Mouse (Mus musculus): ENCODE measurements around the gene Gm42878. TPM values are rescaled to one million over a fixed set of nuclear protein-coding genes. Genes with fewer than 3 reads are reported as not detected.

Gm42878 gene
- polyA plus RNA-seq, 1 experiment from 2014 or later = not detected

DNA sequence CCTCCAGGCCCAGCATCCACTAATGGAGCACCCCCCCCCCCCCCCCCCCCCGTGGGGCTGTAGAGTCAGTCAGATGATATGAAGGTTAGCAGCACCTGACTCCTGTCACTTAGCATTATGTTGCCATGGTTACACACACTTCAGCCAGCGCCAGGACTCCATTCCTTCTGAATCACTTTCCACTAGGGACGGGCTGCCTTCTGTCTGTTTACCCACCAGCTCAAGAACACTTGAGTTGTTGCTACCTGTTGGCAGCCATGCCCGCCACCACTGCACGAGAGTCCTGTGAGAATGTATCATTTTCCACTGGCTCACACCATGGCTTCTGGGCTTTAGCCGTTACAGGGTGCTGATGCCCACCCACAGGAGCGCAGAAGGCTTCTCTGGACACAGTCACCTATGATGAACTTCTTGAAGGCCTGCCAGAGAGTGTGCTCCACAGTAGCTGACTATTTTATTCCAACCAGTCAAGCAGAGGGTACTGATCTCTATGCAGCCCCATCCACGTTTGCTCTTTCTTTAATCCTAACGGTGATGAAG is 24.7 kb upstream of the Gm42878 start:
- H3K27me3 ChIP-seq (ENCODE audit: control insufficient read depth, insufficient read depth, low read length) = no peaks in the 10 kb centered on the region
- no peaks in the 10 kb centered on the region for H3K9me3 ChIP-seq (replicated peaks; ENCODE audit: control insufficient read depth, low read length)
- H3K4me2 ChIP-seq (ENCODE audit: low read depth, low read length) = no peak overlapping the region
- H3K36me3 ChIP-seq (ENCODE audit: control insufficient read depth, insufficient read depth, low read length) = no peaks in the 10 kb centered on the region
- no peak overlapping the region for H3K9ac ChIP-seq (ENCODE audit: low read length)
- H3K27ac ChIP-seq (ENCODE audit: low read length) = no peak overlapping the region
- no peak for ATAC-seq (ENCODE audit: insufficient read depth, low FRiP score)
- H3K4me1 ChIP-seq (ENCODE audit: control insufficient read depth, insufficient read depth, low read length) = no peaks in the 10 kb centered on the region
- 73% methylated on average over 8 of the region's 9 CpGs for WGBS
- H3K4me3 ChIP-seq (replicated peaks; ENCODE audit: low read length) = no peak overlapping the region

DNA sequence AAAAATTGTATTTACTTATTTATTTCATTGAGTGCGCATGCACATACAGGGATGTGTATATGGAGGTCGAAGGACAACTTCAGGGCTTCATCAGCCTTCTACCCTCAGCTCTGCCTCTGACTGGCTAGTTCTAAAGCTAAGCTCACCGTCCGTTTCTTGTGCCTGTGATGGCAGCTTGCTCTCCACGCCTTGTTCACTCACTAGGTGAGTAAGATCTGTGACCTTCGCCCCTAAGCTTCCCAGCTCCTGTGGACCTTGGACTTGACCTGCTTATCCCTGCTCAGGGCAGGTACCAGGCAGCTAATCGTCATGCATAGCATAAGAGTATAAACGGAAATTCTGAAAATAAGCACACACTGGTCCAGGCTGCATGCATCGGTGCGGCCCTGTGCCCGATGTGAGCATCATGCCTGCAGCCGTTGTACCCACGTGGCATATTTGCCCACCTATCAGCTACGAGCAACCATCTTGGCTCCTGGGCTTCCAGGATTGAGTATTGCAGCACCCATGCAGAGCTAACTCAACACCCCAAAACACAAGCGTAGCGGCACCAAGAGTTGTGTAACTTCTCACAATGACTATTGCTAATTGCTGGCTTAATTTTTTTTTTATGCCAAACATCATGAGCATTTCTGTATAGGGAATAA is 20.9 kb upstream of the Gm42878 start:
- peak; percentile 55; the same call in 1 of the 2 replicates for ATAC-seq (ENCODE audit: insufficient read depth, low FRiP score)
- no peak overlapping the region for H3K27ac ChIP-seq (ENCODE audit: low read length)
- no peak overlapping the region for H3K4me3 ChIP-seq (replicated peaks; ENCODE audit: low read length)
- no peak overlapping the region for H3K9ac ChIP-seq (ENCODE audit: low read length)
- WGBS = 84% methylated on average over 16 of the region's 16 CpGs
- 0 out of 2 replicates have a peak, but pooled peaks cover 4% of the 10 kb centered on the region for H3K4me1 ChIP-seq (ENCODE audit: control insufficient read depth, insufficient read depth, low read length)
- H3K4me2 ChIP-seq (ENCODE audit: low read depth, low read length) = no peak overlapping the region
- no peaks in the 10 kb centered on the region for H3K36me3 ChIP-seq (ENCODE audit: control insufficient read depth, insufficient read depth, low read length)
- H3K9me3 ChIP-seq (replicated peaks; ENCODE audit: control insufficient read depth, low read length) = no peaks in the 10 kb centered on the region
- H3K27me3 ChIP-seq (ENCODE audit: control insufficient read depth, insufficient read depth, low read length) = no peaks in the 10 kb centered on the region

DNA sequence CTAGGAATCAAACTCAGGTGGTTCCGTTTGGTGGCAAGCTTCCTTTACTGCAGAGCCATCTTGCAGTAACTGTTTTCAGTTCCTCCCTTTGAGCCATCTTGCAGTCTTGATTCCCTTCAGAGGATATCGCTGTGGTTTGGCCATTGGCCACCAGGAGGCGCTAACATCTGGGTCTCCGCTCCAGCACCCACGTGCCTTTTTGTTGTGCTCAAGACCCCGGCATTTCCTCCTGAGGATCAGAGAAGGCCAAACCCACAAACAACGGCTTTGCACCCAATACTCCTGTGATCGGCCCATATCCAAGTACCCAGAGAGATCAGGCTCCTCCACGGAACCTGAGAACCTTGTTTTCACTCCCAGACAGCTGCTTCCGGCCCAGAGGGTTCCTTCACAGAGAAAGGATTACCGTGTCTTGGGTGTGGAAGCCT is 19.2 kb upstream of the Gm42878 start:
- peak overlapping the region; percentile 28 for H3K4me3 ChIP-seq (replicated peaks; ENCODE audit: low read length)
- peak; percentile 22; the same call in 1 of the 2 replicates for ATAC-seq (ENCODE audit: insufficient read depth, low FRiP score)

DNA sequence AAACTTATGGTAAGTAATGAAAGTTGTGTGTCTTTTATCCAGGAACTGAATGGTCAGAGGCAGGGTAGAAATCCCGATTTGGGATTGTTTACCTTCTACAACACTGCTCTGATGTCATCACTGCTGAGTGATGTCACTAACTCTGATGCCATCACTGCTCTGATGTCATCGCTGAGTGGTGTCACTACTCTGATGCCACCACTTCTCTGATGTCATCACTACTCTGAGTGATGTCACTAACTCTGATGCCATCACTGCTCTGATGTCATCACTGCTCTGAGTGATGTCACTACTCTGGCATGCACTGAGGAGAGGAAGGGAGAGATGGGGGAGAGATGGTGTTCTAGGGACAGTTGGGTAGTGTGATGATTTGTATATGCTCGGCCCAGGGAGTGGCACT is 17.2 kb upstream of the Gm42878 start:
- ATAC-seq (ENCODE audit: insufficient read depth, low FRiP score) = no peak
- H3K9me3 ChIP-seq (replicated peaks; ENCODE audit: control insufficient read depth, low read length) = no peaks in the 10 kb centered on the region
- H3K36me3 ChIP-seq (ENCODE audit: control insufficient read depth, insufficient read depth, low read length) = no peaks in the 10 kb centered on the region
- H3K27me3 ChIP-seq (ENCODE audit: control insufficient read depth, insufficient read depth, low read length) = no peaks in the 10 kb centered on the region
- no peak overlapping the region for H3K4me3 ChIP-seq (replicated peaks; ENCODE audit: low read length)
- H3K27ac ChIP-seq (ENCODE audit: low read length) = no peak overlapping the region
- H3K9ac ChIP-seq (ENCODE audit: low read length) = no peak overlapping the region
- H3K4me2 ChIP-seq (ENCODE audit: low read depth, low read length) = no peak overlapping the region
- 0 out of 2 replicates have a peak, but pooled peaks cover 4% of the 10 kb centered on the region for H3K4me1 ChIP-seq (ENCODE audit: control insufficient read depth, insufficient read depth, low read length)
- WGBS = 77% methylated on average over 3 of the region's 3 CpGs

More for the DNA sequence above, 19.2 kb upstream of the Gm42878 start:
- peak overlapping the region; percentile 52 for H3K4me2 ChIP-seq (ENCODE audit: low read depth, low read length)
- WGBS = 10% methylated on average over 11 of the region's 11 CpGs
- no peaks in the 10 kb centered on the region for H3K27me3 ChIP-seq (ENCODE audit: control insufficient read depth, insufficient read depth, low read length)
- H3K9me3 ChIP-seq (replicated peaks; ENCODE audit: control insufficient read depth, low read length) = no peaks in the 10 kb centered on the region
- H3K4me1 ChIP-seq (ENCODE audit: control insufficient read depth, insufficient read depth, low read length) = 0 out of 2 replicates have a peak, but pooled peaks cover 4% of the 10 kb centered on the region
- peak overlapping the region; percentile 55; the same call in 1 of the 2 replicates for H3K9ac ChIP-seq (ENCODE audit: low read length)
- no peak overlapping the region for H3K27ac ChIP-seq (ENCODE audit: low read length)
- no peaks in the 10 kb centered on the region for H3K36me3 ChIP-seq (ENCODE audit: control insufficient read depth, insufficient read depth, low read length)

DNA sequence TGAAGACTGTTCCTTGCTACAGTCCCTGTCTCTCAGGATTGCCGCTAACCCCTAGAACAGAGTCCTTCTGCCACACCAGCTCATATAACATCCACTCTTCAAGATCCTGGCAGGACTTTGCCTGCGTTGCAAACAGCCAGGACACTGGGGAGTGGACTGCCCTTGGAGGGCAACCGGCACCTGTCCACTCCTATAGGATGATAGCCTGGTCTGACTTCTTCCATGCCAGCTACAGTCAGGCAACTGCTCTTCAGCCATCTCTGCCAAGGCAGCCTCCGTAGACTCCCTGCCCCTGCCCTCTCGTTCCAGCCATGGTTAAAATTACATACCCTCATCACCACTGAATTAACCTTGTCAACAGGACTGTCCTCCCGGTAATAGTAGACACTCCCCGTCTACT is 3.9 kb upstream of the Gm42878 start:
- Histone ChIP-seq H3K4me2 (ENCODE audit: low read depth, low read length) (no peak overlapping the region), H3K4me3 (replicated peaks; ENCODE audit: low read length) (no peak overlapping the region), H3K27me3 (ENCODE audit: control insufficient read depth, insufficient read depth, low read length) (no peaks in the 10 kb centered on the region), H3K27ac (ENCODE audit: low read length) (no peak overlapping the region), H3K4me1 (ENCODE audit: control insufficient read depth, insufficient read depth, low read length) (peaks cover 12% of the 10 kb centered on the region), H3K9ac (ENCODE audit: low read length) (no peak overlapping the region), H3K9me3 (replicated peaks; ENCODE audit: control insufficient read depth, low read length) (no peaks in the 10 kb centered on the region), H3K36me3 (ENCODE audit: control insufficient read depth, insufficient read depth, low read length) (no peaks in the 10 kb centered on the region)
- no peak for ATAC-seq (ENCODE audit: insufficient read depth, low FRiP score)
- 85% methylated on average over 7 of the region's 7 CpGs for WGBS

DNA sequence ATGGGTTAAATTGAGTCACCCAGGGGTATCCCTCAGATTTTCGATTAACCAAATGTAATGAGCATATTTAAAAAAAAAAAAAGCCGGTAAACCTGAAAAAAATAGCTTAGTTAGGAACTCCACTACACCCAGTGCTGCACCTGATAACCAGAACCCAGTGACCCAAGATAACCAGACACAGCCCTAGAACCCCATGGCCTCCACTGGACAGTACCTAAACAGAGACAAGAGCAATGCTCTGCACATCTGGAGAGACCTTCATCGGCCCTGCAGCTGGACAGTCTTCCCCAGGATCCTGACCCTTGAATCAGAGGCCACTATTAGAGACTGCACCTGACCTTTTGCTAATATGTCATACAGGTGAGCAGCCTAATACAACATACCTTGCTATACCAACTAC is 1.8 kb upstream of the Gm42878 start:
- ATAC-seq (ENCODE audit: insufficient read depth, low FRiP score) = no peak
- Histone ChIP-seq H3K27me3 (ENCODE audit: control insufficient read depth, insufficient read depth, low read length) (no peaks in the 10 kb centered on the region), H3K4me1 (ENCODE audit: control insufficient read depth, insufficient read depth, low read length) (peaks cover 16% of the 10 kb centered on the region), H3K9ac (ENCODE audit: low read length) (no peak overlapping the region), H3K4me2 (ENCODE audit: low read depth, low read length) (no peak overlapping the region), H3K4me3 (replicated peaks; ENCODE audit: low read length) (no peak overlapping the region), H3K36me3 (ENCODE audit: control insufficient read depth, insufficient read depth, low read length) (no peaks in the 10 kb centered on the region), H3K27ac (ENCODE audit: low read length) (no peak overlapping the region), H3K9me3 (replicated peaks; ENCODE audit: control insufficient read depth, low read length) (no peaks in the 10 kb centered on the region)
- WGBS = 89% methylated on average over 3 of the region's 3 CpGs

- Histone ChIP-seq H3K36me3 (ENCODE audit: control insufficient read depth, insufficient read depth, low read length) (no peaks in the 10 kb centered on the region), H3K27me3 (ENCODE audit: control insufficient read depth, insufficient read depth, low read length) (no peaks in the 10 kb centered on the region), H3K4me1 (ENCODE audit: control insufficient read depth, insufficient read depth, low read length) (peaks cover 16% of the 10 kb centered on the region), H3K4me2 (ENCODE audit: low read depth, low read length) (peak overlapping the region; percentile 49), H3K9ac (ENCODE audit: low read length) (peak overlapping the region; percentile 97), H3K9me3 (replicated peaks; ENCODE audit: control insufficient read depth, low read length) (no peaks in the 10 kb centered on the region), H3K27ac (ENCODE audit: low read length) (peak overlapping the region; percentile 84; the same call in 1 of the 2 replicates), H3K4me3 (replicated peaks; ENCODE audit: low read length) (peak overlapping the region; percentile 99)
- WGBS = 24% methylated on average over 6 of the region's 6 CpGs
- ATAC-seq (ENCODE audit: insufficient read depth, low FRiP score) = no peak; the same call in 1 of the 2 replicates
These were observed 1.2 kb upstream of the Gm42878 start for GRCm38 (mm10) chr5:121546530-121546895.

GRCm38 (mm10) chr5:121545793-121546529 is 679 bp upstream of the Gm42878 start, which contains the start of gene Mapkapk5:
Mapkapk5 (minus strand) TSS chr5:121545905.
- Histone ChIP-seq H3K27ac (ENCODE audit: low read length) (peak within 1 kb of the TSS; percentile 84), H3K4me2 (ENCODE audit: low read depth, low read length) (peak within 1 kb of the TSS; percentile 96), H3K4me3 (replicated peaks; ENCODE audit: low read length) (peak within 1 kb of the TSS; percentile 99), H3K36me3 (ENCODE audit: control insufficient read depth, insufficient read depth, low read length) (no peaks in the 10 kb centered on the region), H3K4me1 (ENCODE audit: control insufficient read depth, insufficient read depth, low read length) (peaks cover 16% of the 10 kb centered on the region), H3K9ac (ENCODE audit: low read length) (peak within 1 kb of the TSS; percentile 97), H3K9me3 (replicated peaks; ENCODE audit: control insufficient read depth, low read length) (no peaks in the 10 kb centered on the region), H3K27me3 (ENCODE audit: control insufficient read depth, insufficient read depth, low read length) (no peaks in the 10 kb centered on the region)
- WGBS = 1% methylated on average over 53 of the region's 55 CpGs
- peak; percentile 95 for ATAC-seq (ENCODE audit: insufficient read depth, low FRiP score)

DNA sequence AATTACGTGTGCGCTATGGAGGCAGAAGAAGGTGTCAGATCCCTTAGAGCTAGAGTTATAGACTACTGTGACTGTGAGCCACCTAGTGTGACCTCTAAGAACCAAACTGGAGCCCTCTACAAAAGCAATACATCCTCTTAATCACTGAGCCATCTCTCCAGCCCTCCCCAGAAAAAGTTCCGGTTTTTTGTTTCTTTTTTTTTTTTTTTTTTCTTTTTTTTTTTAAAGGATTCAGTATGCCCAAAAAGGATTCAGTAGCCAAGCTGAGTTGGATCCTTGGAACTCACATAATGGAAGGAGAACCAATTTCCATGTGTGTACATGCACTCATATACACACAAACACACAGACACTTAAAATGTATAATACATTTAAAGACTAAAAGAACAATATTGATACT is 1.9 kb downstream of the Gm42878 start:
- Histone ChIP-seq H3K9ac (ENCODE audit: low read length) (no peak overlapping the region), H3K9me3 (replicated peaks; ENCODE audit: control insufficient read depth, low read length) (no peaks in the 10 kb centered on the region), H3K4me3 (replicated peaks; ENCODE audit: low read length) (no peak overlapping the region), H3K4me1 (ENCODE audit: control insufficient read depth, insufficient read depth, low read length) (peaks cover 16% of the 10 kb centered on the region), H3K36me3 (ENCODE audit: control insufficient read depth, insufficient read depth, low read length) (no peaks in the 10 kb centered on the region), H3K4me2 (ENCODE audit: low read depth, low read length) (no peak overlapping the region), H3K27me3 (ENCODE audit: control insufficient read depth, insufficient read depth, low read length) (no peaks in the 10 kb centered on the region), H3K27ac (ENCODE audit: low read length) (no peak overlapping the region)
- ATAC-seq (ENCODE audit: insufficient read depth, low FRiP score) = no peak
- 75% methylated on average over 3 of the region's 3 CpGs for WGBS
